Mouse (Mus musculus) kidney, postnatal 10 days (tissue): ENCODE measurements around the gene Prkca.

Experiments
- DNase-seq: peaks from one replicate; pipeline ENCODE4 v3.0.0; 2021; ENCODE audit warnings: mixed read lengths

Gene Prkca

GRCm38 (mm10) chr11:108343789-108344462 is at the start of gene Prkca:
TSS of gene Prkca (minus strand) at chr11:108343928.
- peak; percentile 97 for DNase-seq

- DNase-seq: no peak
These were observed 41.9 kb upstream of the Prkca start for GRCm38 (mm10) chr11:108385666-108386024.

- no peak for DNase-seq
These were observed 41.4 kb upstream of the Prkca start for GRCm38 (mm10) chr11:108384920-108385665.

- no peak for DNase-seq
These were observed 38.9 kb upstream of the Prkca start for GRCm38 (mm10) chr11:108382664-108383063.

GRCm38 (mm10) chr11:108378363-108378751 is 34.6 kb upstream of the Prkca start:
- no peak for DNase-seq

- DNase-seq: peak; percentile 87
These were observed 34.1 kb upstream of the Prkca start for GRCm38 (mm10) chr11:108377680-108378362.

- DNase-seq: no peak
These were observed 33.1 kb upstream of the Prkca start for GRCm38 (mm10) chr11:108376815-108377214.

GRCm38 (mm10) chr11:108367046-108367445 is 23.3 kb upstream of the Prkca start:
- no peak for DNase-seq

- DNase-seq: no peak
These were observed 21.9 kb upstream of the Prkca start for GRCm38 (mm10) chr11:108365600-108365999.

GRCm38 (mm10) chr11:108364945-108365589 is 21.3 kb upstream of the Prkca start:
- no peak for DNase-seq

- peak; percentile 44 for DNase-seq
These were observed 20.3 kb upstream of the Prkca start for GRCm38 (mm10) chr11:108363991-108364390.

- no peak for DNase-seq
These were observed 19.2 kb upstream of the Prkca start for GRCm38 (mm10) chr11:108362965-108363364.

- DNase-seq: no peak
These were observed 17.3 kb upstream of the Prkca start for GRCm38 (mm10) chr11:108360983-108361382.

GRCm38 (mm10) chr11:108358911-108359310 is 15.2 kb upstream of the Prkca start:
- DNase-seq: no peak

- DNase-seq: no peak
These were observed 12.3 kb upstream of the Prkca start for GRCm38 (mm10) chr11:108356020-108356419.

GRCm38 (mm10) chr11:108352842-108353388 is 9.2 kb upstream of the Prkca start:
- DNase-seq: no peak

- no peak for DNase-seq
These were observed 7.1 kb upstream of the Prkca start for GRCm38 (mm10) chr11:108350799-108351198.

GRCm38 (mm10) chr11:108345321-108345720 is 1.6 kb upstream of the Prkca start:
- DNase-seq: no peak

GRCm38 (mm10) chr11:108344759-108345158 is 1.0 kb upstream of the Prkca start:
- no peak for DNase-seq

- peak; percentile 71 for DNase-seq
These were observed 653 bp downstream of the Prkca start, which contains the start of gene Apoh for GRCm38 (mm10) chr11:108342781-108343768. TSS of gene Apoh (plus strand) at chr11:108343354.

GRCm38 (mm10) chr11:108341783-108342182 is 1.9 kb downstream of the Prkca start:
- no peak for DNase-seq

- no peak for DNase-seq
These were observed 3.4 kb downstream of the Prkca start for GRCm38 (mm10) chr11:108340293-108340692.
